Mouse (Mus musculus): ENCODE data around the gene Rorc.

DNA sequence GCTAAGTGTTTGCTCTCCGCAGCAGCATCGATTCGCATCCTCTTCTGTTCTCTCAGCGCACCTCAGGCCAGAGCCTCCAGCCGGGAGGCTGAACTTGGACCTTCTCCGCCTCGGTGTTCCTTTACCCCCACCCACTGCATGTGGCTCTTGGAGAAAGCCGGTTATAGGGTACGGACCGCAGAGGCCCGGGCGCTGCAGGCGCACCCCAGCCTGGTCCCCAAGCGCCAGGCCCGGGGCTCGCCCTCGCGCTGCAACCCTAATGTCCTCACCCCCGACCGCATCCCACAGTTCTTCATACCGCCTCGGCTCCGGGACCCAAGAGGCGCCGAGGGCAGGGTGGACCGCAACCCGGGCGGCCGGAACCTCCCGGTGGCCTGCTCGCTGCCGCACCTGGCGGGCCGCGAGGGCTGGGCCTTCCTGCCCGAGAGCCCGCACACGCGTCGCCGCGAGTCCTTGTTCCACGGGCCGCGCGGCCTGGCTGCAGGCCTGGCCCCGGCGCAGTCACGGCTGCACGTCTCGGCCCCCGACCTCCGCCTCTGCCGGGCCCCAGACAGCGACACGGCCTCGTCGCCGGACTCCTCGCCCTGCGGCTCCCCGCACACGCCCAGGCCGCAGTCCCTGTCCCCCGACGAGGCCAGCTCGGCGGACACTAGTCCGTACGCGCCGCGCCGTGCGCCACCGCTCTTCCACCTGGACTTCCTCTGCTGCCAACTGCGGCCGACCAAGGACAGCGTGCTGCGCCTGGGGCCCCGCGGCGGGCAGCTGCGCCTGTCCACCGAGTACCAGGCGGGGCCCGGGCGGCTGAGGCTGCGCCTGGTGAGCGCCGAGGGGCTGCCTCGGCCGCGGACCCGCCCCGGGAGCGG lies 9.1 kb upstream of the Rorc start:
- TF ChIP-seq USF1 (IDR thresholded peaks at IDR 0.05; ENCODE audit: low read depth, low read length) (no peak), CTCF (conservative IDR thresholded peaks at IDR 0.05 in 1 of 2, IDR thresholded peaks at IDR 0.05 in 1 of 2; ENCODE audit: low read depth in 2 of 2, low read length in 2 of 2) (no peak), KAT2A (IDR thresholded peaks at IDR 0.05; ENCODE audit: insufficient replicate concordance, low read length) (no peak), ZKSCAN1 (IDR thresholded peaks at IDR 0.05; ENCODE audit: borderline replicate concordance, low read depth, low read length) (no peak), ELF1 (IDR thresholded peaks at IDR 0.05; ENCODE audit: low read depth, low read length) (no peak), POLR2A (IDR thresholded peaks at IDR 0.05; ENCODE audit: low read depth, low read length) (no peak)
